Mouse (Mus musculus) heart, embryonic 13.5 days (tissue): ENCODE results near the gene Gramd2. TPM values are rescaled to one million over a fixed set of nuclear protein-coding genes. Genes with fewer than 3 reads are reported as not detected.

Experiments
- ATAC-seq: fragments of 200-750 bp; cut with Nextera tagmentation; 2 replicates; pipeline ENCODE4 v1.8.0; 2017; ENCODE audit warnings: moderate TSS enrichment; ENCODE audit not compliant: insufficient number of reproducible peaks, low FRiP score, low TSS enrichment; ENCODE audit errors: extremely low read depth
- H3K27ac ChIP-seq: fragments of 300-500 bp; sonication (generic); replicated peaks from 2 replicates; pipeline ENCODE4 v1.5.1; 2015; ENCODE audit warnings: moderate library complexity, mild to moderate bottlenecking, inconsistent platforms
- H3K27me3 ChIP-seq: fragments of 300-500 bp; sonication (generic); replicated peaks from 2 replicates; pipeline ENCODE4 v1.6.1; 2015; ENCODE audit warnings: mild to moderate bottlenecking, inconsistent platforms
- H3K36me3 ChIP-seq: fragments of 300-500 bp; sonication (generic); 2 replicates; pipeline ENCODE4 v1.6.1; 2015; ENCODE audit warnings: mild to moderate bottlenecking, inconsistent platforms
- H3K4me1 ChIP-seq: fragments of 300-500 bp; sonication (generic); 2 replicates; pipeline ENCODE4 v1.6.1; 2015; ENCODE audit warnings: inconsistent platforms
- H3K4me2 ChIP-seq: fragments of 300-500 bp; sonication (generic); 2 replicates; pipeline ENCODE4 v1.6.1; 2015; ENCODE audit warnings: inconsistent platforms, mild to moderate bottlenecking, moderate library complexity
- H3K4me3 ChIP-seq: fragments of 300-500 bp; sonication (generic); 2 replicates; pipeline ENCODE4 v1.5.1; 2015; ENCODE audit warnings: moderate library complexity, mild to moderate bottlenecking, inconsistent platforms
- H3K9ac ChIP-seq: fragments of 300-500 bp; sonication (generic); 2 replicates; pipeline ENCODE4 v1.6.1; 2015; ENCODE audit warnings: inconsistent platforms, mild to moderate bottlenecking, moderate library complexity
- H3K9me3 ChIP-seq: fragments of 300-500 bp; sonication (generic); 2 replicates; pipeline ENCODE4 v1.6.1; 2016; ENCODE audit warnings: inconsistent platforms
- WGBS: fragments of 180-500 bp; shearing (Covaris S2); methylation state at CpG from one replicate; pipeline ENCODE4 v1.1.7; 2015; ENCODE audit warnings: mixed read lengths; 5-methylcytosine and 5-hydroxymethylcytosine counted together
- polyA plus RNA-seq: library from polyadenylated mRNA; unstranded; fragments of >200 nt; fragmentation: Nextera tagmentation; extraction: Ambion mirVana; gene quantifications from 2 replicates; pipeline ENCODE4 v1.2.1, GENCODE M21; 2015

The Gramd2 gene
- polyA plus RNA-seq, 1 experiment from 2014 or later, result 0.29 TPM

DNA sequence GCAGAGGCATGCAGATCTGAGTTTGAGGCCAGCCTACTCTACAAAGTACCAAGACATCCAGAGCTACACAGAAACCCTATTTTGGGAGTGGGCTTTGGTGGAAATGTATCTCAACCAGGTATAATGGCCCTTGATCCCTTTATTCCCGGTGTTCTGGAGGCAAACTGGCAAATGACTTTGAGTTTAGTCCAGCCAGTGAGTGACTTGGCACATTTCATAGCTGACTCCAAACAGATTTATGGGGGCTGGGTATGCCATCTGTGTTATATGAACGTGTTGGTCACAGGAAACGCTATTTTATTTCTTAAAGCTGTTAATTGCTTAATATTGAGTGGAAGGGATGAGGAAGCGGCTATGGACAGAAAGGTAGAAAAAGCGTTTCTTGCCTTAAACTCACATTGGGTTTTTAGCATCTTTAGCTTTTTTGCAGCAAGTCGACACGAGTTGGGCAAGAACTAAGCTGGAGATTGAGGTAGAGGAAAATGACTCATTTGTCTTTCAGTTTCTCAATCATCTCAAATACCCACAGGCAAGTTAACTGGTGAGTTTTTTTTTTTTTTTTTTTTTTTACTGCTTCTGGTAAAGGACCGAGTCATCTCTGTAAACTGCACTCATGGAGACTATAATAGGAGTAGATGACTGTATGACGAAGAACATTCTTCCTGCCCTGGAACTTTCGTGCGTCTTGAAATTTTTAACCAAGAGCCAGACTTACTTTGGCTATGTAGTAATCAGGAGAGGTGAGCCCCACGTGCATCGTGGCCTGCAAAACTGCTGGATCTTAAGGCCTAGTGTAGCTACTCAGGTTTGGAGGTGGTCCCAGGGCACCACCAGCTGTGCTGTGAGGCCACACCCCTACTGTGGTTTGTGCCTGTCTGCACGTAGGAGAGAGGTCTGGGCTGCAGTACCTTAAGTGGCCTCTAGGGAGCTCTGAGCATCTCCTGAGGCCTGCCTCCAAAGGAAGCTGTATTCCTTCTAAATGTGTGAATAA lies 20.6 kb upstream of the Gramd2 start:
- H3K36me3 ChIP-seq, result peaks cover 50% of the 10 kb centered on the region
- 23% methylated on average over 14 of the region's 14 CpGs for WGBS
- H3K27ac ChIP-seq, result peak overlapping the region; percentile 99
- peak overlapping the region; percentile 99 for H3K9ac ChIP-seq
- H3K4me3 ChIP-seq, result peak overlapping the region; percentile 88
- H3K4me2 ChIP-seq, result peak overlapping the region; percentile 89
- H3K4me1 ChIP-seq, result peaks cover 76% of the 10 kb centered on the region
- ATAC-seq, result no peak
- H3K9me3 ChIP-seq, result no peaks in the 10 kb centered on the region
- no peaks in the 10 kb centered on the region for H3K27me3 ChIP-seq

DNA sequence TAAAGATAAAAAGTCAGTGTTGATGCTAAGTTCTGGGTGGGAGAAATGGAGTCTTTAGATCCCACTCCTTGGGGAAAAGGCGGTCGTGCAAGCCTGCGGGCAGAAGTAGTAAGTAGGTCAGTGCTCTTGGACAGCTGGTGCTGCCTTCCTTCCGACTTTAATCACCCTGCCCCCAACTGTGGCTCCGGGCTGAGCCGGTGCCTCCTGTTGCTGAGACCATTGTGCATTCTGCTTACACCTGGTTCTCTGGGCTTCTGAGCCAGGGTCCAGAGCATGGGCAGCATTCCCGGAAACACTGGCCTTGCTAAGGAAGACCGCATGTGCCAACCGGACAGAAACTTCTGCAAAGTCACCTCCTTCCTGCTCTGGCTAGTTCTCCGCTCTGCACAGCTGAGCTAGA lies 19.5 kb upstream of the Gramd2 start:
- peak overlapping the region; percentile 99 for H3K9ac ChIP-seq

DNA sequence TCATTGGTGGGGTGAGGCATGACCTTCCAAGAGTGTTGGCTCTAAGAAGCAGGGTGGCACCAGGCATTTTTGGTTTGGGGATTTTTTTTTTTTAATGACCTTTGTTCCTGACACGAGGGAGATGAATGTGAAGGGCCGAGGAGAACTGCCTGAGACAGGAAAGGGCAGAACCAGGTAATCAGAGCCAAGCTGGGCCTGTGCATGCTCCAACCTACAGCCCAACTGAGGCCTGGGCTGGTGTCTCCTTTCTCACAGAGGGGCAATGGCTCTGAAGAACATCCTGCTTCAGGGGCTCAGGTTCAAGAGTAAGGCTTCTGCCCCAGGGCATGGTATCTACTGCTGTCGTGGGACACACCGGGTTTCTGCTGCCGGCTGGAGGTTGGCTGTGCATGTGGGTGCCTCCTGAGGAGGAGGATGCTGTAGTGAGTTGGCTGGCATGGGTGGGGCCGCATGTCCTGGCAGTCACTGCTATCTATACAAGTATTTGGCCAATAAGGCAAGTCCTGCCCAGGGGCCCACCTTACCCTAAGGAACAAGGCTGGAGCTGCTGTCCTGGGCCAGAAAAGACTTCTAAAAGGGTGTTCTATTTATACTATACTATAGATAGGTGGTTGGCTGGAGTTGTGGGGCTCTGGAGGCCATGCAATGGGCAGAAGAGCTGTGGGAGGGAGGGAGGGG lies 18.5 kb upstream of the Gramd2 start:
- peak overlapping the region; percentile 99 for H3K27ac ChIP-seq
- ATAC-seq, result no peak

More for the DNA sequence above, 19.5 kb upstream of the Gramd2 start:
- Histone ChIP-seq H3K4me2 (peak overlapping the region; percentile 89), H3K36me3 (peaks cover 61% of the 10 kb centered on the region), H3K27ac (peak overlapping the region; percentile 99), H3K4me1 (peaks cover 80% of the 10 kb centered on the region), H3K9me3 (no peaks in the 10 kb centered on the region), H3K27me3 (no peaks in the 10 kb centered on the region), H3K4me3 (peak overlapping the region; percentile 88)
- 43% methylated on average over 10 of the region's 10 CpGs for WGBS
- no peak for ATAC-seq

GRCm38 (mm10) chr9:59663226-59663625 lies 16.7 kb upstream of the Gramd2 start:
- WGBS, result 75% methylated on average over 7 of the region's 7 CpGs
- Histone ChIP-seq H3K9ac (peak overlapping the region; percentile 44; the same call in 1 of the 2 replicates), H3K4me1 (peaks cover 99% of the 10 kb centered on the region), H3K4me2 (peak overlapping the region; percentile 32; the same call in 1 of the 2 replicates), H3K9me3 (no peaks in the 10 kb centered on the region), H3K27ac (peak overlapping the region; percentile 41; the same call in 1 of the 2 replicates), H3K27me3 (no peaks in the 10 kb centered on the region), H3K4me3 (no peak overlapping the region), H3K36me3 (peaks cover 89% of the 10 kb centered on the region)
- ATAC-seq, result no peak

More for the DNA sequence above, 18.5 kb upstream of the Gramd2 start:
- WGBS, result 36% methylated on average over 6 of the region's 6 CpGs
- Histone ChIP-seq H3K36me3 (peaks cover 71% of the 10 kb centered on the region), H3K4me1 (peaks cover 88% of the 10 kb centered on the region), H3K27me3 (no peaks in the 10 kb centered on the region), H3K4me2 (peak overlapping the region; percentile 89), H3K4me3 (peak overlapping the region; percentile 88), H3K9ac (peak overlapping the region; percentile 99), H3K9me3 (no peaks in the 10 kb centered on the region)

DNA sequence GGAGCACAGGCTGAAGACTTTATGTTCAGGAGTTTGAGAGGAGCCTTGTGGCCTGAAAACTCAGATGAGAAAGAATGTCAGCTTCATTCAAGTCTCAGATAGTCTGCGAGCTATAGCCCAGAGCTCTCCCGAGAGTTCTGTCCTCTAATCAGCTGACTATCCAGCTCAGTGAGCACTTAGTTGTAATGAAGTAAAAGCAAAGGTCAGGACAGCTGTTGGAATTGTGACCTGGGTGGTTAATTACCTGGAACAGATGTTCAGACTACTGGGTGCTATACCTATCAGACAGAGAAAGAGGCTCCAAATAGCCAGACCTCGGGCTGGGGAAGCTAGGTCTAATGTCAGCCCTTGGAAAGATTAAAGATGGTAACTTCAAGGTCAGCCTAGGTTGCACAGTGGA lies 16.0 kb upstream of the Gramd2 start:
- no peaks in the 10 kb centered on the region for H3K9me3 ChIP-seq
- peak overlapping the region; percentile 41 for H3K27ac ChIP-seq
- 0 out of 2 replicates have a peak overlapping the region, but pooled peaks have one; percentile 32 for H3K4me2 ChIP-seq
- no peak for ATAC-seq
- 34% methylated on average over 3 of the region's 3 CpGs for WGBS
- no peaks in the 10 kb centered on the region for H3K27me3 ChIP-seq
- no peak overlapping the region for H3K4me3 ChIP-seq
- peaks cover 92% of the 10 kb centered on the region for H3K4me1 ChIP-seq
- peaks cover 97% of the 10 kb centered on the region for H3K36me3 ChIP-seq
- H3K9ac ChIP-seq, result peak overlapping the region; percentile 64

DNA sequence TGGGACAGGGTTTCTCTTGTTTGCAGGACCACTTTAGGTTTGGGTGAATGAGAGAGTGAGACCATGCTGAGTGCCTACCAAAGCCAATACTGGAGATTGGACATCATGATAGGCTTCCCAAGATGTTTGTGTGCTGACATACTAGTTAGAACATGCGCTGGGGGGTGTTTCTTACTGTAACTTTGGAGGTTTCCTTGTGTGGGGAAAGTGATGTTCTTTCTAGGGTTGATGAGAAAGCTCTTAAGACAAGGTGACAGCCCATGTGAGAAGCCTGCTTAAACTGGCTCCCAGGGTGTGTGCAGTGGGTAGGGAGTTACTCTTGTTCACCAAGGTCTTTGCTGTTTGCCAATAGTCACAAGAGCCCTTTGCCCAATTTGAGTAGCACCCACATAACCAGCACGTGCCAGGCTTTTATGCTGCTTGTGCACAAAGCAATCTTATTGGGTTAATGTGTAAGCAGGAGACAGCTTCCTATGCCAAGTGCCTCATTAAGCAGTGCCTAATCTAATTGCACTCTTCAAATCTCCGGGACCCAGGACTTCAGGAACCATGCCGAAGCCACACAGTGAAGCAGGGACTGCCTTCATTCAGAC lies 15.2 kb upstream of the Gramd2 start:
- no peak overlapping the region for H3K9ac ChIP-seq
- 0 out of 2 replicates have a peak overlapping the region, but pooled peaks have one; percentile 12 for H3K27ac ChIP-seq
- H3K4me2 ChIP-seq, result no peak overlapping the region
- 70% methylated on average over 4 of the region's 4 CpGs for WGBS
- peaks cover 99% of the 10 kb centered on the region for H3K36me3 ChIP-seq
- peaks cover 84% of the 10 kb centered on the region for H3K4me1 ChIP-seq
- no peaks in the 10 kb centered on the region for H3K27me3 ChIP-seq
- ATAC-seq, result no peak
- no peaks in the 10 kb centered on the region for H3K9me3 ChIP-seq
- H3K4me3 ChIP-seq, result no peak overlapping the region

DNA sequence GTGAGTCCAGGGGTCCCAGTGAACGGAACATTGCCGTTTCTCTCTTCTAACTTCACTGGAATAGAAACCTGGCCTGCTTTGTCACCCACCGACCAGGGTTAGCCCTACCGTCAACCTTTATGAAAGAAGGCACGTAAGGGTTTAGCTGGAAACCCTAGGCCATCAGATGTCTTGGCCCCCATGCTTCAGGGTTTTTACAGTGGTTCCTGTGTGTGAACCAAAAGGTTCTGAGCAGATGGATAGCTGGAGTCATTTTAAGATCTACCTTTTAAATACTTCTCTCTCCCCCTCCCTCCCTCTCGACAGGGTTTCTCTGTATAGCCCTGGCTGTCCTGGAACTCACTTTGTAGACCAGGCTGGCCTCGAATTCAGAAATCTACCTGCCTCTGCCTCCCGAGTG lies 13.9 kb upstream of the Gramd2 start:
- Histone ChIP-seq H3K4me1 (peaks cover 75% of the 10 kb centered on the region), H3K27ac (peak overlapping the region; percentile 68)
- 80% methylated on average over 8 of the region's 8 CpGs for WGBS

GRCm38 (mm10) chr9:59666813-59667212 lies 13.1 kb upstream of the Gramd2 start:
- Histone ChIP-seq H3K9me3 (no peaks in the 10 kb centered on the region), H3K4me1 (peaks cover 72% of the 10 kb centered on the region), H3K9ac (peak overlapping the region; percentile 6; the same call in 1 of the 2 replicates), H3K27me3 (no peaks in the 10 kb centered on the region), H3K27ac (peak overlapping the region; percentile 68), H3K36me3 (peaks cover 99% of the 10 kb centered on the region), H3K4me3 (no peak overlapping the region), H3K4me2 (peak overlapping the region; percentile 17; the same call in 1 of the 2 replicates)
- no peak for ATAC-seq
- WGBS, result 29% methylated on average over 1 of the region's 1 CpGs

More for the DNA sequence above, 13.9 kb upstream of the Gramd2 start:
- no peak overlapping the region for H3K4me3 ChIP-seq
- no peak overlapping the region for H3K4me2 ChIP-seq
- no peak for ATAC-seq
- H3K9ac ChIP-seq, result 0 out of 2 replicates have a peak overlapping the region, but pooled peaks have one; percentile 6
- H3K9me3 ChIP-seq, result no peaks in the 10 kb centered on the region
- H3K36me3 ChIP-seq, result peaks cover 99% of the 10 kb centered on the region
- H3K27me3 ChIP-seq, result no peaks in the 10 kb centered on the region

GRCm38 (mm10) chr9:59667250-59667649 lies 12.7 kb upstream of the Gramd2 start:
- Histone ChIP-seq H3K4me2 (0 out of 2 replicates have a peak overlapping the region, but pooled peaks have one; percentile 17), H3K27me3 (no peaks in the 10 kb centered on the region), H3K4me3 (no peak overlapping the region), H3K36me3 (peaks cover 99% of the 10 kb centered on the region), H3K27ac (peak overlapping the region; percentile 68), H3K9ac (peak overlapping the region; percentile 6; the same call in 1 of the 2 replicates), H3K4me1 (peaks cover 72% of the 10 kb centered on the region), H3K9me3 (no peaks in the 10 kb centered on the region)
- WGBS, result 47% methylated on average over 4 of the region's 4 CpGs
- ATAC-seq, result no peak

GRCm38 (mm10) chr9:59667904-59668303 lies 12.0 kb upstream of the Gramd2 start:
- peaks cover 100% of the 10 kb centered on the region for H3K36me3 ChIP-seq
- no peaks in the 10 kb centered on the region for H3K27me3 ChIP-seq
- H3K27ac ChIP-seq, result peak overlapping the region; percentile 68
- no peak for ATAC-seq
- H3K4me1 ChIP-seq, result peaks cover 72% of the 10 kb centered on the region
- H3K4me2 ChIP-seq, result no peak overlapping the region
- no peak overlapping the region for H3K4me3 ChIP-seq
- H3K9ac ChIP-seq, result 0 out of 2 replicates have a peak overlapping the region, but pooled peaks have one; percentile 15
- H3K9me3 ChIP-seq, result no peaks in the 10 kb centered on the region
- 74% methylated on average over 6 of the region's 6 CpGs for WGBS
